Mouse (Mus musculus) midbrain, embryonic 12.5 days (tissue): ENCODE data around the gene Zfpm1. TPM values are rescaled to one million over a fixed set of nuclear protein-coding genes. Genes with fewer than 3 reads are reported as not detected.
A peak's percentile ranks its signal among the peaks of the same experiment; 100 is the strongest.

ENCODE experiments used
- ATAC-seq: fragments of 200-750 bp; cut with Nextera tagmentation; 2 replicates; pipeline ENCODE4 v1.8.0; 2017; ENCODE audit warnings: low read depth, moderate TSS enrichment, moderate library complexity; ENCODE audit not compliant: low FRiP score
- H3K27ac ChIP-seq: fragments of 300-500 bp; sonication (generic); replicated peaks from 2 replicates; pipeline ENCODE4 v1.5.1; 2016; ENCODE audit warnings: mild to moderate bottlenecking
- H3K27me3 ChIP-seq: fragments of 300-500 bp; sonication (generic); 2 replicates; pipeline ENCODE4 v1.6.1; 2016; ENCODE audit warnings: mild to moderate bottlenecking
- H3K36me3 ChIP-seq: fragments of 300-500 bp; sonication (generic); 2 replicates; pipeline ENCODE4 v1.6.1; 2016
- H3K4me1 ChIP-seq: fragments of 300-500 bp; sonication (generic); 2 replicates; pipeline ENCODE4 v1.6.1; 2016
- H3K4me2 ChIP-seq: fragments of 300-500 bp; sonication (generic); replicated peaks from 2 replicates; pipeline ENCODE4 v1.6.1; 2016; ENCODE audit warnings: mild to moderate bottlenecking, moderate library complexity
- H3K4me3 ChIP-seq: fragments of 300-500 bp; sonication (generic); 2 replicates; pipeline ENCODE4 v1.5.1; 2016; ENCODE audit warnings: mild to moderate bottlenecking
- H3K9ac ChIP-seq: fragments of 300-500 bp; sonication (generic); replicated peaks from 2 replicates; pipeline ENCODE4 v1.6.1; 2016; ENCODE audit warnings: mild to moderate bottlenecking, moderate library complexity
- H3K9me3 ChIP-seq: fragments of 300-500 bp; sonication (generic); 2 replicates; pipeline ENCODE4 v1.6.1; 2016; ENCODE audit warnings: mild to moderate bottlenecking
- WGBS: fragments of 180-500 bp; shearing (Covaris S2); methylation state at CpG from one replicate; pipeline ENCODE4 v1.1.7; 2016; 5-methylcytosine and 5-hydroxymethylcytosine counted together
- polyA plus RNA-seq: library from polyadenylated mRNA; unstranded; fragments of >200 nt; fragmentation: Nextera tagmentation; extraction: Ambion mirVana; gene quantifications from 2 replicates; pipeline ENCODE4 v1.2.1, GENCODE M21; 2016

Zfpm1 gene
- polyA plus RNA-seq, 1 experiment from 2014 or later: 3.0 TPM

- Histone ChIP-seq H3K4me2 (no peak overlapping the region), H3K36me3 (no peaks in the 10 kb centered on the region), H3K4me1 (peaks cover 15% of the 10 kb centered on the region), H3K27ac (no peak overlapping the region), H3K9me3 (no peaks in the 10 kb centered on the region), H3K27me3 (peaks cover 20% of the 10 kb centered on the region), H3K4me3 (no peak overlapping the region), H3K9ac (no peak overlapping the region)
- ATAC-seq: no peak
- WGBS: 86% methylated on average over 18 of the region's 18 CpGs
These were observed 4.5 kb upstream of the Zfpm1 start for GRCm38 (mm10) chr8:122277204-122277995.

DNA sequence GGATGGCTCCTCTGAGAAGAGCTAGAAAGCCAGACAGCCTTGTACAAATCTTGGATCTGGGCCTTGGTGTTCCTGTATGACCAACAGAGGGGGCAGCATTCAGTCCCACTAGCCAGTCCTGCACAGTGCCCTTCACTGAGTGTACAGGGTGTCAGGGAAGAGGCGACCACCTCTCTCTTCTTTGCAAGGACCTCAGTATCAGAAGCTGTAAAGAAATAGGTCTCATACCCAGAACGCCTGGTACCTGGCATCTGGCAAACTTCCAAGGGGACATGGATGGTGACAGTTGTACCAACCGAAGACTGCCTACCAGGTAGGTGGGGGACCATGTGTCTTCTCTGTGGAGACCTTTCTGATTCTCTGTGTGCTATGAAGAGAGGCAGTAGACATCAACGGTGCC is 1.8 kb upstream of the Zfpm1 start:
- Histone ChIP-seq H3K4me3 (no peak overlapping the region), H3K9ac (no peak overlapping the region), H3K9me3 (no peaks in the 10 kb centered on the region), H3K4me1 (peaks cover 36% of the 10 kb centered on the region), H3K4me2 (no peak overlapping the region), H3K36me3 (no peaks in the 10 kb centered on the region), H3K27me3 (peaks cover 48% of the 10 kb centered on the region), H3K27ac (no peak overlapping the region)
- 82% methylated on average over 4 of the region's 4 CpGs for WGBS
- ATAC-seq: no peak

DNA sequence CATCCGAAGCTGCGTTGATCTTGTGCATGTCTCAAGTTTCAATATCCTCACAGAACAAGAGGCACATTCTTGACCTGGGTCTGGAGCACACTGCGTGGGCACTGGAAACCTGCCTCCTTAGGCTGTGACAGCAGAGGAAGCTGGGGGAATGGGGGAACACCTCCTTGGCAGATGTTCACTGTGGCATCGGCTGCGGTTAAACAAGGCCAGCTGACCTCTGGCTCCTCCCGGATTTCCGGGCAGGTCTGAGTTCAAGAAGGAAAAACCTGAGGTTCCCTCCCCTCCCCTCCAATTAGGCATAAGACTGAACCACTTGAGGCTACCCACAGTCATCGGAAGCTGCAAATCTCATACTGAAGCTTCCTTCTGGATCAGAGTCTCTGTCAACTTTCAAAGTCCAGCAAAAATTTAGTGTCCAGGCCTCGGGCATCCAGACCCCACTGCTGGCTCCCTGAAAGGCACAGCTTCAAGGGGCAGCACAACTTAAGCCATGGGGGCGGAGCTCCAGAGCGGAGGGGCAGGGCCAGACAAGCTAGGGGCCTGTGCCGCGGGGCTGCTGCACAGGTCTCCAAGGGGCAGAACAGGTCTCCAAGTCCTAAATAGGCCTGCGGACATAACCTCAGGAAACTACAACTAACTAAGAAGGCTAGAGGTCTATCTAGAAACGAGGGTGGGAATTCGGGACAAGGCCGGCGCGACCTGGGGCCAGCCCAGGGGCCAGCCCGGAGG is 1.2 kb upstream of the Zfpm1 start:
- Histone ChIP-seq H3K4me1 (peaks cover 39% of the 10 kb centered on the region), H3K9ac (peak overlapping the region; percentile 29; the same call in 1 of the 2 replicates), H3K27ac (peak overlapping the region; percentile 67), H3K4me2 (peak overlapping the region; percentile 95), H3K27me3 (peaks cover 54% of the 10 kb centered on the region), H3K9me3 (no peaks in the 10 kb centered on the region), H3K4me3 (peak overlapping the region; percentile 64), H3K36me3 (no peaks in the 10 kb centered on the region)
- peak; percentile 34 for ATAC-seq
- WGBS: 13% methylated on average over 20 of the region's 20 CpGs

GRCm38 (mm10) chr8:122281317-122282034 is 465 bp upstream of the Zfpm1 start:
- Histone ChIP-seq H3K36me3 (no peaks in the 10 kb centered on the region), H3K4me1 (peaks cover 44% of the 10 kb centered on the region), H3K4me2 (peak overlapping the region; percentile 95), H3K9me3 (no peaks in the 10 kb centered on the region), H3K4me3 (peak overlapping the region; percentile 64), H3K27me3 (peaks cover 58% of the 10 kb centered on the region), H3K27ac (peak overlapping the region; percentile 67), H3K9ac (peak overlapping the region; percentile 29; the same call in 1 of the 2 replicates)
- WGBS: under 1% methylated on average over 47 of the region's 47 CpGs
- ATAC-seq: peak; percentile 88

DNA sequence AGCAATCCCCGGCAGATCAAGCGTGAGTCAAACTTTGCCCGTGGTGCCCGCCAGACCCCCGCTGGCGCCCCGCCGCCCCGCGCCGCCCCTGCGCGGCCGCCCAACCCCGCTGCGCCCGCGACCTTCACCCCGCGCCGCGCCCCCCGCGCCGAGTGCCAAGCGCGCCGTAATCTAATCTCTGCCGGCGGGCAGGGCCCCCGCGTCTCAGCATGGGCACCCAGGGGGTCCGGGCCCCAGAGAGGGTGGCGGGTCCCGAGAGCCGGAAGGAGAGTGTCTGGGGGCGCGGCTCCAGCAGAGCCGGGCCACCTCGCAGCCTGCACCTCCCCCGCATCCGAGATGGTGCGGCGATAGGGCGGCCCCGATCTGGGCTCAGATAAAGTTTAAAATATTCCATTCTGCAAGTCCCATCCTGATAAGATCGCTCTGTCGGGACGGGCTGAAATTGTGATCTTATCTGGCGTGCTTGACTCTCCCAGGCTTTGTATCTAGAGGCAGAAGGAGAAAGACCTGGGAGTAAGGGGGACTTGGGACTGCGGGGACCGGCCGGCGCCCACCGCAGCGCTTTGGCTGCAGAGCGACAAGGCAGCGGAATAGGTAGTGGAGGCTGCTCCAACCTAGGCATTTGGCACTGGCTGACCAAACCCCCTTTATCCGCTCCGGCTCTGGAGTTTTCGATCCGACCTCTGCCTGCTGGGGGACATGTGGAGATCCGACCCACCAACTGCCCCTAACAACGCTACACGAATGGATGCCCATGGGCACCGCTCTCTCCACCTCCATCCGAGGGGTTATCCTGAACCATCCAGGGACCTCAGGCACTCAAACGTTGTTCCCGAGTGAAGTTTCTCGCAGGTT is 787 bp downstream of the Zfpm1 start:
- Histone ChIP-seq H3K36me3 (no peaks in the 10 kb centered on the region), H3K4me2 (peak overlapping the region; percentile 95), H3K27me3 (peaks cover 70% of the 10 kb centered on the region), H3K9ac (peak overlapping the region; percentile 78), H3K4me1 (peaks cover 44% of the 10 kb centered on the region), H3K9me3 (no peaks in the 10 kb centered on the region), H3K27ac (peak overlapping the region; percentile 54; the same call in 1 of the 2 replicates), H3K4me3 (peak overlapping the region; percentile 64)
- no peak for ATAC-seq
- WGBS: under 1% methylated on average over 55 of the region's 70 CpGs

DNA sequence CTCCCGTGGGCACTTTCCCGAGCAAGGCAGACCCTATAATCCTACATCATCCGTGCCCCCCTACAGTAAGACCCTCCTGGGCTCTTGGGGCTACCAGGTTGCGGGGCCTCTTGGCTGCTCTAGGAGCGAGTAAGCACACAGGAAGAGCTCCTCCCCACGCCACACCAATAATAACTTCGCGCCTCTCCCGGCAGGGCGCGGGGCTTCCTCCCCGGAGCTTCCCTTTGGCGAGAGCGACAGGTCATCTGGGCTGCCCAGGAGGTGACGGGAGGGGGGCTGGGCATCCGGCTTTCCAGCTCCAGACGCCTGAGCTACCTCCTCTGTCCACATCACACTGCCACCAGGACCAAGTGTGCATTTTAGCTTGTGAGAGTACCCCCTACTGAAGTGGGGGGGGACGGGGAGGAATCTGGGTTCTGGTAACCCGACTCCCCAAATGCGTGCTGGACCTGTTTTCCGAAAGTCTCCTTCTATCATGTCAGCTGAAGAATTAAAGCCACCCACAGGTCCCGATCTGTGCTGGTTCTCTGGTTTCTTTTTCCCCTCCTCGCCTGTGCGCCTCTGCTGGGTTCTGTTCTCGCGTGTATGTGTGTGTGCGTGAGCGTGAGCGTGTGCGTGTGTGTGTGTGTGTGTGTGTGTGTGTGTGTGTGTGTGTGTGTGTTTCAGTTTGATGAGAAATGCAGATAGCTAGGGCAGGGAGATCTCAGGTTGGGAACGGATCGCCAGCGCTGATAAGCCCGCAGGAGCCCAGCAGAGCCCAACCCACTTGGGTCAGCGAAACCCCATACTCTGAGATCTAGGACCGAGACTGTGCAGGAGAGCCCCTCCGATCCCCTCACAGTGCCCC is 1.6 kb downstream of the Zfpm1 start:
- H3K9me3 ChIP-seq: no peaks in the 10 kb centered on the region
- H3K4me2 ChIP-seq: peak overlapping the region; percentile 95
- H3K27me3 ChIP-seq: peaks cover 75% of the 10 kb centered on the region
- peak overlapping the region; percentile 78 for H3K9ac ChIP-seq
- H3K4me1 ChIP-seq: peaks cover 44% of the 10 kb centered on the region
- peak overlapping the region; percentile 73 for H3K27ac ChIP-seq
- peak overlapping the region; percentile 64 for H3K4me3 ChIP-seq
- 2% methylated on average over 30 of the region's 37 CpGs for WGBS
- no peaks in the 10 kb centered on the region for H3K36me3 ChIP-seq
- no peak for ATAC-seq

- 2% methylated on average over 33 of the region's 33 CpGs for WGBS
- ATAC-seq: no peak
These were observed 2.3 kb downstream of the Zfpm1 start for GRCm38 (mm10) chr8:122284203-122284658.

GRCm38 (mm10) chr8:122284659-122285261 is 2.8 kb downstream of the Zfpm1 start:
- Histone ChIP-seq H3K27me3 (peaks cover 73% of the 10 kb centered on the region), H3K9ac (peak overlapping the region; percentile 78; the same call in 1 of the 2 replicates), H3K4me3 (peak overlapping the region; percentile 64), H3K27ac (peak overlapping the region; percentile 73), H3K4me2 (peak overlapping the region; percentile 95), H3K4me1 (peaks cover 44% of the 10 kb centered on the region), H3K36me3 (no peaks in the 10 kb centered on the region), H3K9me3 (no peaks in the 10 kb centered on the region)
- 6% methylated on average over 21 of the region's 21 CpGs for whole genome bisulfite sequencing
- no peak for ATAC-seq

More at GRCm38 (mm10) chr8:122284203-122284658, 2.3 kb downstream of the Zfpm1 start:
- peaks cover 44% of the 10 kb centered on the region for H3K4me1 ChIP-seq
- peak overlapping the region; percentile 95 for H3K4me2 ChIP-seq
- H3K36me3 ChIP-seq: no peaks in the 10 kb centered on the region
- H3K27ac ChIP-seq: peak overlapping the region; percentile 73
- H3K9me3 ChIP-seq: no peaks in the 10 kb centered on the region
- peaks cover 73% of the 10 kb centered on the region for H3K27me3 ChIP-seq
- peak overlapping the region; percentile 78 for H3K9ac ChIP-seq
- peak overlapping the region; percentile 64 for H3K4me3 ChIP-seq

DNA sequence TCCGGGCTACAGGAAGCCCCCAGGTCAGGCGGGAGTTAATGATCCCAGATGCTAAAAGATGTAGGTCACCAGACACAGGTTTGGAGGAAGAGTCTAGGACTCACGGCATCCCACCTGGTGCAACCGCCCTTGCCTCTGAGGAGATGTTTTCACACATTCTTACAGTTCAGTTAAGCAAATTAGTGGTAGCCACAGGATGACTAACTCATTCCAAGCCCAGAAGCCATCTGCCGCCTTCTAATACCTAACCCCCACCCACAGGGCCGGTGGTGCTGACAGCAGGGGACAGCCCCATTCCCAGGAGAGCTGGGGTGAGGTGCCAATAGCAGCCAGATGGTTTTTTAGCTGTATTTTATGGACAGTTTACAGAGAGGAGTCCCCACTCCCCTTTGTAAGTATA is 3.8 kb downstream of the Zfpm1 start:
- peaks cover 41% of the 10 kb centered on the region for H3K4me1 ChIP-seq
- no peak overlapping the region for H3K4me2 ChIP-seq
- H3K9me3 ChIP-seq: no peaks in the 10 kb centered on the region
- H3K27me3 ChIP-seq: peaks cover 65% of the 10 kb centered on the region
- H3K4me3 ChIP-seq: no peak overlapping the region
- no peak for ATAC-seq
- H3K27ac ChIP-seq: no peak overlapping the region
- peak overlapping the region; percentile 34; the same call in 1 of the 2 replicates for H3K9ac ChIP-seq
- no peaks in the 10 kb centered on the region for H3K36me3 ChIP-seq
- WGBS: 66% methylated on average over 6 of the region's 6 CpGs

- Histone ChIP-seq H3K27ac (no peak overlapping the region), H3K36me3 (no peaks in the 10 kb centered on the region), H3K4me2 (no peak overlapping the region), H3K9ac (no peak overlapping the region), H3K9me3 (no peaks in the 10 kb centered on the region), H3K27me3 (peaks cover 65% of the 10 kb centered on the region), H3K4me3 (no peak overlapping the region), H3K4me1 (peaks cover 48% of the 10 kb centered on the region)
- 86% methylated on average over 10 of the region's 10 CpGs for WGBS
- ATAC-seq: no peak
These were observed 5.0 kb downstream of the Zfpm1 start for GRCm38 (mm10) chr8:122286899-122287298.
